Mouse (Mus musculus): Measurements from ENCODE around the gene Dkk3.

DNA sequence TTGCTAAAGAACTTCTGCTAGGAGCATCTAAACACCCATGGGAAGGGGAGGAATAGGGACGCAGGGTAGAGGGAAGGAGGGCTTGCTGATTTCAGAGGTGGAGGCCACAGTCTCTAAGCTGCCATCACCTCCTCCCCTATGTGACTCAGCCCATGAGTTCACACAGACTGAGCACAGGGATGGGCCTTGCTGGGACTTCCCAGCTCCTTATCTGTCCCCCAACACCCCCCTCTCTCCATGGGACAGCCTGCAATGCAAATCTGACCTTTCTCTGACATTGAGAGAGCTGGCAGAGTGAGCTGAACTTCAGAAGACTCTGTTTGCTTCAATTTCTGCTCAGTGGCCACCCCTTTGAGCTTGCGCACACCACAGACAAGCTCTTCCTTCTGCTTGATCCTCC lies 18.1 kb downstream of the Dkk3 start:
- TF ChIP-seq MAFK (IDR thresholded peaks at IDR 0.05; ENCODE audit: insufficient read depth, low read depth, low read length), result no peak
- no peak for TF ChIP-seq CHD2 (IDR thresholded peaks at IDR 0.05; ENCODE audit: low read depth, low read length)
- no peak for TF ChIP-seq ZNF384 (IDR thresholded peaks at IDR 0.05; ENCODE audit: low read depth, low read length)

Data from ES-E14 (cell line).